Mouse (Mus musculus): ENCODE results near the gene Npas2.

DNA sequence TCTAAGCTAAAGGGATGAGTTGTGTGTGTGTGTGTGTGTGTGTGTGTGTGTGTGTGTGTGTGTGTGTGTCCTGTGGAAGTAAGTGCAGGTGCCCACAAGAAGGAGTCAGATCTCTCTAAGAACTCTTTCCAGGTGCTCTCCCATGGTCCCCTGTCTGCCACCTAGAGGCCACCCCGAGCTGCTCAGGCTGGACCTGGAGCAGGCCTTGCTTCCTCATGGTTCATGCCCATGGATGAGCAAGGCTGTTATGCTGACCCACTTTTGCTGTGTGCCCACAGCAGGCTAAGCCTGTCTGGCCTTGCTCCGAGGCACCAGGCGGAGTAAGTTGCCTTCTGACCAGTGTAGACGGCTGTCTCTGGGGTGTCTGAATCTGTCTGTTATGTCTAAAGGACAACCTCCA, 60.2 kb downstream of the Npas2 start:
- no peak for TF ChIP-seq POLR2A (IDR thresholded peaks at IDR 0.05; ENCODE audit: borderline replicate concordance, extremely low read depth, insufficient read depth, insufficient read length, poor library complexity, severe bottlenecking)
- TF ChIP-seq CTCF (IDR thresholded peaks at IDR 0.05; ENCODE audit: borderline replicate concordance, extremely low read depth, insufficient read depth, insufficient read length): peak; percentile 54
